Mouse (Mus musculus): Measurements from ENCODE around the gene Selenow.

Selenow gene

DNA sequence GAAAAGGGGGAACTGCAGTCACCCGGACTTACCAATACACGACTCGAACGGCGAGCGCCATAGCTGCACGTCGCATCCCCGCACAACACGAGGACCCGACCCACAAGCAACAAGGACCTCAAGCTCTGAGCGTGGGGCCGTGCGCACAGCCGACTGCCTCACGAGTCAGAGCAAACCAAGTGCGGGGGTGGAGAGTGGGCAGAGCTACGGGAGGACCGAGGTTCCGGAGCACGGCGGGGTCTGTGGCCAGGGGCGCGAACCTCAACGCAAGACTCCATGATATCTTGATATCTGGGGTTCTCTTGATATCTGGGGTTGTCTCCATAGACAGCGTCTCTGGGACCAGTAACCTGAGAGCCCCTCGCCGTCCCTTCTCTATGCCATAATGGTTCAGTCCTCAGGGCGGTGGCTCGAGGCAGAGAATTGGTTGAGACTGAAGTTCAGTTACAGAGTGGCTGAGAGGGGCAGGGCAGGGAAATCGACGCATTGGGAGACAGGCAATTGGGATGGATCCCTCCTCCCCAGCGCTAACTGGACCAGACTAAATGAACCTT is at the start of gene Selenow:
Selenow (minus strand) TSS at position 183 of the 554 bp plus-strand sequence.
- peak; percentile 87 to 89 for DNase-seq (ENCODE audit: low spot score in 2 of 2)

DNA sequence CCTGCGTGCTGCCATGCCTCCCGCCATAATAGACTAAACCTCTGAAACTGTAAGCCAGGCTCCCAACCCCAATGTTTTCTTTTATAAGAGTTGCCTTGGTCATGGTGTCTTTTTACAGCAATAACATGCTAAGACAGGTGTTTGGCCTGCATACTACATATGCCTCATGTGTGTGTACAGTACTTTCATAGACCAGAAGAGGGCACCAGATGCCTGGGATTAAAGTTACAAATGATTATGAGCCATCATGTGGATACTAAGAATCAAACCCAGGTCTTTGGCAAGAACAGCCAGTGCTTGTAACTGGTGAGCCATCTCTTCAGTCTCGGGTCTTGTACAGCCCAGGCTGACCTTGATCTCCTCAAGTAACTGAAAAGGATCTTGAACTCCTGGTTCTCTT is 47.5 kb upstream of the Selenow start:
- DNase-seq (ENCODE audit: low spot score in 2 of 2) = no peak

DNA sequence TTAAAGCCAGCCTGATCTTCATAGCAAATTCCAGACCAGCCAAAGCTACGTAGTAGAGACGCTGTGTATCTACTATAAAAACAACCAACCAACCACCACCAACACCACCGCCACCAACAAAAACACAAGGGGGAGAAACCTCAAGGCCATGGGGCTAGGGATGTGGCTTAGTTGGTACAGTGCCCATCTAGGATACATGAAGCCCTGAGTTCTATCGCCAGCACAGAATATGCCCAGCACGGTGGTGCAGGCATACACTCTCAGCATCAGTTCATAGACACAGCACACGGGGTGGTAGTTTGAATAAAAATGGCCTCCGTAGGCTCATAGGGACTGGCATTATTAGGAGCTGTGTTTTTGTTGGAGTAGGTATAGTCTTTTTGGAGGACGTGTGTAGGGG is 46.1 kb upstream of the Selenow start:
- DNase-seq (ENCODE audit: low spot score in 2 of 2) = no peak

DNA sequence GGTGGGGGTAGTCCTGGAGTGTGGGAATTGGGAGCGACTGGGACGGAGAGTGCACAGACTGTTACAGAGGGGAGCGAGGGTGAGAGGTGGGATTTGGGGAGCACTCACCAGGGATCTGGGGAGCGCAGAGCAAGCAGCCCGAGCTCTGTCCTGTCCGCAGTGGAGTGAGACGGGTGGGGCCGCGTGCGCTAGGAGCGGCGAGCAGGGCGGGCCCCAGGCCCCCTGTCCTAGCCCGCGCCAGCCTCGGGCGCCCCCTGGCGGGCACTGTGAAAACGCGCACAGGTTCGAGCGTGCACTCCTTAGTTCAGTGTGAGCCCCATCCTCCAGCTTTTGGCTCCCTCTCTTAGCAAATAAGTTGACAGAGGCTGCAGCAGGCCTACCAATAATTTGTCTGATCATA is 45.1 kb upstream of the Selenow start, which contains the start of gene Ehd2:
Ehd2 (minus strand) TSS at position 256 of the 400 bp plus-strand sequence.
- DNase-seq (ENCODE audit: low spot score in 2 of 2) = no peak

DNA sequence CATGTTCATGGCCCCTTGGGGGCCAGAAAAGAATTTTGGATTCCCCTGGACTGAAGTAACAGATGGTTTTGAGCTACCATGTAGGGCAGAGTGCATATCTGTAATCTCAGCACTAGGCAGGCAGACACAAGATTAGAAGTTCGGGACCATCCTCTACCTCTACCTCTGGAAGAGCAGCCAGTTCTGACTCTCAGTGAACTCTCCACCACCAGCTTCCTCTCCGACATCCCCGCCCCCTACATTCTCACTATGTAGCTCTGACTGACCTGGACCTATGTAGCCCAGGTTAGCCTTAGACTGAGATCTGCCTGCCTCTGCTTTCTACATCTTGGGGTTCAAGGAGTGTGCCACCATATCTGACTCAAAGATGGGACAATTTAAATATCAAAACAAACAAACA is 44.3 kb upstream of the Selenow start:
- no peak for DNase-seq (ENCODE audit: low spot score in 2 of 2)

- DNase-seq (ENCODE audit: low spot score in 2 of 2) = no peak
Observed at GRCm38 (mm10) chr7:15963798-15964652, 41.8 kb upstream of the Selenow start.

GRCm38 (mm10) chr7:15962311-15963288 is 40.4 kb upstream of the Selenow start:
- peak; percentile 36 to 56 for DNase-seq (ENCODE audit: low spot score in 2 of 2)

DNA sequence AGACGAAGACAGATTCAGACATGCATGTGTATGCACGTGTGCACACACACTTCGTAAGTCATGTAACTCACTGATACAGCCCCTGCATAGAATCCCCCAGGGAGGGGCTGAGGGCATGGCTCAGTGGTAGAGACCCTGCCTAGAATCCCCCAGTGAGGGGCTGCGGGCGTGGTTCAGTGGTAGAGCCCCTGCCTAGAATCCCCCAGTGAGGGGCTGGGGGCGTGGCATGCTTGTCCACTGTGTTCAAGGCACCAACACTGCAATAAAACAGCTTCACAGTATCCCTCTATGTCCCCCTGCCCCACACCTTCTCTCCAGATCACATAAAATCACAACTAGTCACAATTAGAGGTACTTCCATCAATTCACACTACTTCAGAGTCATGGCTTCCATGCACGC is 39.6 kb upstream of the Selenow start:
- no peak for DNase-seq (ENCODE audit: low spot score in 2 of 2)

DNA sequence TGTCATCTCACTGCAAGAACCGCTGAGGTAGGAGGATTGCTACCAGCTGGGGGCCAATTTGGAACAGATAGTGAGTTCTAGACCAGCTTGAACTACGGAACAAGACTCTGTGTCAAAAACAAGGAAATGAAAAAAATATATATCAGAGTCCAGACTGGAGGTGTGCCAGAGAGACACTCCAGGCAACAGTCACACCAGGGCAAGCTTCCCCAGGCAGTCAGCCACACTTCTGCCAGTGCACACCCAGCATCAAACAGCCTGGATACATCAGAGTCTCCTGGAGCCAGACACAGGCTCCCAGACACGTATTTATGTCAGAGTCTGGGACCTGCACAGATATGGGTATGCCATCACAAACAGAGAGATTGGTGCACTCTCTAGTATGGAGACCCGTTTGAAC is 39.0 kb upstream of the Selenow start:
- no peak for DNase-seq (ENCODE audit: low spot score in 2 of 2)

DNA sequence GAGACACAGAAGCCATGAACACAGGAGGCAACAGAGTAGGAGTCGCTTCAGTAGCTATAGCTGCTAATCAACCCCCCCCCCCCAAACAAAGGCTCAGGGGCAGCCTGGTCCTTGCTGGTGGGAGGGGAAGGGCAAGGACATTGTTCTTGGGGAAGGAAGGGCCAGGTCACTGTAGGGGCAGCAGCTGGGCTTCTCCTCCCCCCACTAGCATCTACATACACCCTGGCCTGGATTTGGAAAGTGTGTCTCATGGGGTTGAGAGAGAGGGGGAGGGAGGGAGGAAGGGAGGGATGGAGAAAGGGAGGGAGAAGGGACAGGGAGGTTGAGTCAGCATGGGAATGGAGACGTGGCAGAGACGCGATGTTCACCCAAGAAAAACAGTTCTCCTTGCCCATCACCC is 38.5 kb upstream of the Selenow start:
- DNase-seq (ENCODE audit: low spot score in 2 of 2) = no peak

DNA sequence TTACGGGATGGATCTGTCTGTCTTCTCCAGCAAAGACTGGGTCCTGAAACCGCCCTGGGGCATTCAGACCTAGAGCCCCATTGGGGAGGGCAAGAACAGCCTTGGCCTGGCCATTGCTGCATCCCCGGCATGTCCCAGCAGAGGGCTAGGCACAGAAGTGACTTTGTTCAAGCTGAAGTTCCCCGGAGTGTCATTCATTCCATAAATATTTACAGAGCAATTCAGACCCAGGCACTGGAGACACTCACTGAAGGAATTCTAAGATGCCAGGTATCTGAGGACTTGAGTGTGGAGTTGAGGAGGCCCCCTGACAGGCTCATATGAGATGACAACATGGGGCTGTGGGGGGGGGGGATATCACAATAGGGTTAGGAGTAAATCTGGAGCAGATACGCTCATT is 33.9 kb upstream of the Selenow start:
- no peak for DNase-seq (ENCODE audit: low spot score in 2 of 2)

GRCm38 (mm10) chr7:15955509-15955908 is 33.3 kb upstream of the Selenow start:
- no peak for DNase-seq (ENCODE audit: low spot score in 2 of 2)

DNA sequence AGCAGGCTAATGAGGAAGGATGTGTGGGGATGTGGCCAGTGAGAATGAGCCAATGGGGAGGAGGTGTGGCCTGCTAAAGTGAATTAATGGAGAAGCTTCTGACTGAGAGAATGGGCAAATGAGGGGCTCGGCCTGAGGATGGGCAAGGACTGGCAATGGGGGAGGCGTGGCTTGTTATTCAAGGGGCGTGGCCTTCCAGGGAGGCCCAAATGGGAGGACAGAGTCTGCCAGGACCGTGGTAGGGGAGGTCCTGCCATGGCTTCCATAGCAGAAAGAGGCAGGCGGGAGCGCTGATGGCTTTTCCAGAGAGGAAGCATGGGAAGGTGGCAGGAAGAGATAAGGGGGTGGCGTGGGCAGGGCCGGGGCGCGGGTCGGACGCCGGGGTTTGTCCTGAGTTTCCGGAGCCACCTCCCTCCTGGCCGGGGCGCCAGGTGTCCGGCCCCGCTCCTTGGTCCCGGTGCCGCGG is 32.8 kb upstream of the Selenow start:
- DNase-seq (ENCODE audit: low spot score in 2 of 2) = no peak

DNA sequence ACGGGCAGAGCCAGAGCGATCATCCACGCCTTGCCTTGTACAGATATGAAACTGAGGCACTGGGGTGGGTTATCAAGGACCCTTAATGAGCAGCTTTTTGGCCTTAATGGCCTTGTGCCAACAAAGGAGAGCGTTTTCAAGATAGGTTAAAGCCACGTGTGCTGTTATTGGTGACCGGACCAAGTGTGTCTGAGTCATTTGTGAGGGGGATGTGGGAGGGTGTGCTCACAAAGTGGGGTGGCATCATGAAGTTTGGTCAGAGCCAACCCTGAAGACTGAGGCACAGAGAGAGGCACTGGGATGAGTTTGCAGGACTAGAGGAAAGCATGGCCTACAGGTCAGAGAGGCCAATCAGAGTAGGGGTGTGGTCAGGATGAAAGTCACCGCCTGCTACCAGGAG is 32.2 kb upstream of the Selenow start:
- no peak for DNase-seq (ENCODE audit: low spot score in 2 of 2)

DNA sequence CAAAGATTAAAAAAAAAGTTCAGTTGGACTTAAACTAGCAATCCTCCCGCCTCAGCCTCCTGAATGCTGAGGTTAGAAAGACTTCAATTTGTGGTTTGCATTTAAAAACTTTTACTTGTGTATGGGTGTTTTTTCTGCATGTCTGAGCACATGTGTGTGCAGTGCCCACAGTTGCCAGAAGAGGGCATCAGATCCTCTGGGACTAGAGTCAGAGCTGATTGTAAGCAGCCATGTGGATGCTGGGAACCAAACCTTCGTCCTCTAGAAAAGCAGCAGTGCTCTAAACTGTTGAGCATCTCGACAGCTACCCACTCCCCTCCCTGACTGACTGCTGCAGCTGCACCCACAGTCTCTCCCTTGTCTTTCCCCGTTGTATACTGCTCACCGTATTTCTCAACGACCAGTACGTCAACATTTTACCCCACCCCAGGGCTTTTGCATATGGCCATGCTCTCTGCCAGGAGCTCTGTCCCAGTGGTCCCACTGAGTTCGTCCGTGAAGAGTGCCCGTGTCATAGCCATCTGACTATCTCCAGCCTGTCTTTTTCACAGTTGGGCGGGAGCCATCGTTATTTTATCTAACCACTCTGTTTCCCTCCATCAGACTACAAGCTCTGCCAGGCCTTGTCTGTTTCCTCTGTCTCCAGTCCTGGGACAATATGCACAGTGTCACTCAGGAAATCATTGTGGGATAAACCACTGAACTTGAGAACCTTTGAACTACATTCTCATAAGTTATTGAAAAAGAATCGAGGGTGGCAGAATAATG is 31.3 kb upstream of the Selenow start:
- no peak for DNase-seq (ENCODE audit: low spot score in 2 of 2)

DNA sequence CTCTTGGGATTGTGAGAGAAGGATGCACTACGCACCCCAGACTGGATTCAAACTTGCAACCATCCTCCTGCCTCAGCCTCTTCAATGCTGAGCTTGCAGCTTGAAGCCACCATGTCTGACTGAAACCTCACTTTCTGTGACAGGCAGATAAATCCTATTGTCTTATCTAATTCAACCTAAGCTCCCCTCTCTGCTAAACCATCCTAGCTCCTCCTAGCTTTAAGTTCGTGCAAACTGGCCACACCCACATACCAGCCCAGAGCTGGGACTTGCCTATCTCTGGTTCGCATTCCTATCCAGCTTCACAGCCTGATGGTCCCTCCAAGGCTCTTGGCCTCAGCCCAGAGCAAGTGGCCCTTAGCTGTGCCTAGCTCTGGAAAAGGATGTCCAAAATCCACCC is 30.2 kb upstream of the Selenow start:
- no peak for DNase-seq (ENCODE audit: low spot score in 2 of 2)

DNA sequence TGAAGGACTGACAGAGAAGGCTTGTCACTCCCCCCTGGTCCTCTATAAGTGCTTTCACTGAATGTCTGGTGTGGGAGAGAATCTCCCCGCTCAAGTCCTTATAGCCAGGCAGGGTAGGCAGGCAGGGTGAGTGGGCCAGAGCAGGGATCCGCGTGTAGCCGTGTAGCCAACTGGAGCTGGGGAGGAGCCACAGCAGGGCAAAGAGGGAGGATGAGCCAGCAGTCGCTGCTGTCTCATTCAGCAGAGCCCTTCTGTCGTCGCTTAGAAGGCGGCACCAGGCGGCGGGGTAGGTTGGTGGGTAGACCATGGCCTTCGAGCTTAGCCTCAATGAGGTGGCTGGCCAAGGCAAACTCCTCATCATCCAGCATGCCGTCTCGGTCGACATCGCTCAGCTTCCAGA is 27.8 kb upstream of the Selenow start:
- no peak for DNase-seq (ENCODE audit: low spot score in 2 of 2)

GRCm38 (mm10) chr7:15949216-15949790 is 27.1 kb upstream of the Selenow start:
- DNase-seq (ENCODE audit: low spot score in 2 of 2) = no peak

DNA sequence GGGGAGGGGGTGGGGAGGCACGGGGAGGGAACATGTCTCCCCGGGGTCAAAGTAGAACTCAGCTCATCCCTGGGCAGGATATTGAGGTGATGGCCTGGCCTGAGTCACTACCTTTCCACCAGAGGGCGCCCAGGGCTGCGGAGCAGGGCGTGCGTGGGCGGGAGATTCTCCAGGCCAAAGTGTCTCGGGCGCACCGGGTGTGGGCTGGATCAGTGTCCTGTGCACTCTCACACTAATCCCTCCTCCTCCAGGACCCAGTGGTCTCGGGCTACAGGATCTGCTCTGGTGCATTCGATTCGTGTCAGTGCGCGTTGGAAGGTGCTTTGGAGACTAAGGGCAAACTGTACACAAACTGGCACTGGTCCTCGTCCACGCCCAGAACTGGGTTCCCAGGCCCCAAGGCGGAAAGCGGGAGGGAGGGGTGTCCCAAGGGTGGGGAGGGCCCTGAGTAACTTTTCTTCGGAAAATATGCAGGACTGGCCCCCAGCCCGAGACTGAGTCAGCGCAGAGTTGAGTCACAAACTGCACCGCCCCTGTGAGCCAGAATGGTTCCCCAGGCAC is 26.3 kb upstream of the Selenow start:
- DNase-seq (ENCODE audit: low spot score in 2 of 2) = peak in 1 of 2 experiments; percentile 50

DNA sequence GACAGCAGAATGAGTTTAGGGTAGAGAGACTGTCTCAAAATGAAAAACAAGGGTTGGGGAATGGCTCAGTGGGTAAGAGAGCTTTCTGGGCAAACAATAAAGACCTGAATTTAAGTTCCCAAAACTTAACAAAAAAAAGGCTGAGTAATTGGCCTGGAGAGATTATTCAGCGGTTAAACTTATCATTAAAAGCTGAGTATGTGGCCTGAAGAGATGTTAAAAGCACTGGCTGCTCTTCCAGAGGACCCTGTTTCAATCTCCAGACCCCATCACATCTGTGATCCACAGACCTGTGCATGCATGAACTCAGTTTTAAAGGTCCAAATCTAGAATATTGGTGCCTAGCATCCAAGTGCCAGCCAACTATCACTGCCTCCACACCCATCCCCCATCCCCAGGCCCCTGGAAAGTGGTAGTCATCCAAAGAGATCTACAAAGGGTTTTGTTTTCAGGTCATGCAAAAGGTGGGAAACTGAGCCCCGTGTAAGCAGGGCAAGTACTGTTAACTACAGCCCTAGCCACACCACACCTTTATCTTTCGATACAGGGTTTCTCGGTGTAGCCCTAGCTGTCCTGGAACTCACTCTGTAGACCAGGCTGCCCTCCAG is 25.6 kb upstream of the Selenow start:
- no peak for DNase-seq (ENCODE audit: low spot score in 2 of 2)

All from frontal cortex, postnatal 14 days (tissue).